Mouse (Mus musculus): Measurements from ENCODE around the gene Golph3l. TPM values are rescaled to one million over a fixed set of nuclear protein-coding genes. Genes with fewer than 3 reads are reported as not detected.

Gene Golph3l
- polyA plus RNA-seq, 1 experiment from 2014 or later: 27.6 TPM

DNA sequence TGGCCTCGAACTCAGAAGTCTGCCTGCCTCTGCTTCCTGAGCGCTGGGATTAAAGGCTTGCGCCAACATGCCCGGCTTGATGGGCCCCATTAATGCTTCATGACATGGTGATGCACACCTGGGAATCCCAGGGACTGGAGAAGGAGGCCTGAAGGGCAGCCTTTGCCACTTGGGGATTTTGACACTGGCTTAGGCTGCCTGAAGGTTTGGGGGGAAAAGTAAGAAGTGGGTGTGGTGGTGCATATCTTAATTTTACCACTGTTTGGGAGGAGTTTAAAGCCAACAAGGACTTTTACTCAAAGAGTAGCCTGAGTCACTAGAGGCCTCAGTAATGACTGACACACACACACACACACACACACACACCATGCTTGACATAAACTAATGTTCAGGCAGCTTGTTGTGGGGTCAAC lies 76.2 kb downstream of the Golph3l start:
- Histone ChIP-seq H3K9ac (ENCODE audit: low read depth, low read length) (no peak overlapping the region), H3K27me3 (replicated peaks; ENCODE audit: control insufficient read depth, insufficient read depth, low read length) (no peaks in the 10 kb centered on the region), H3K27ac (ENCODE audit: low read depth, low read length) (peak overlapping the region; percentile 47), H3K4me3 (ENCODE audit: low read depth, low read length) (no peak overlapping the region), H3K4me2 (replicated peaks; ENCODE audit: low read depth) (no peak overlapping the region), H3K4me1 (replicated peaks; ENCODE audit: control insufficient read depth, insufficient read depth, low read length) (peaks cover 17% of the 10 kb centered on the region), H3K36me3 (ENCODE audit: control insufficient read depth, insufficient read depth) (peaks cover 21% of the 10 kb centered on the region), H3K9me3 (ENCODE audit: control insufficient read depth) (no peaks in the 10 kb centered on the region)
- no peak for ATAC-seq
- WGBS: 82% methylated on average over 4 of the region's 4 CpGs
- no peak for TF ChIP-seq CTCF (IDR thresholded peaks at IDR 0.05; ENCODE audit: low read depth)

DNA sequence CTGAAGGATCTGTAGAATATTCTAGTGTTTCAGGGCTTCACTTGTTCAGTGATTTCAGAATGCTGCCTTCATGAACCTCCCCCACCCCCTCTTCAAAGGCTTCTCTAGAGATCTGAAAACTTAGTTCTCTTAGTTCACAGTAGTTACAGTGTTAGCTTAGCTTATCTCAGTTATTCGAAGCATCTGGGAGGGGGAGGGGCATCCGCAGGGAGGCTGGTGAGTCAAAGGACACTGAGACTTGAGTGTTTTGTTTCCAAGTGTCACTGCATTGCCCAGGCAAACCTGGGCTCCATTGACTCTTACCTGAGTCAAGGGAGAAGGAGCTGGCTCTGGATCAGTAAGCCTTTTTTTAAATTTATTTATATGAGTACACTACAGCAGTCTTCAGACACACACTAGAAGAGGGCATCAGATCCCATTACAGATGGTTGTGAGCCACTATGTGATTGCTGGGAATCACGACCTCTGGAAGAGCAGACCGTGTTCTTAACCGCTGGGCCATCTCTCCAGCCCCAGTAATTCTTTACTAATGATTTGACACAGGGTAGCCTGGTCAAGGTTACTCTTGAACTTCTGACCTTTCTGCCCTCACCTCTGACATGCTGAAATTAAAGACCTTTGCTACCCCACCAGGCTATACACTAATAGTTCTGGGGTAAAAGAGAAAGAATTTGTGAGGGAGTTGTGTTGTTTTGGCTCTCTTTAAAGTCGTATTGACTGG lies 77.5 kb downstream of the Golph3l start:
- Histone ChIP-seq H3K9me3 (ENCODE audit: control insufficient read depth) (no peaks in the 10 kb centered on the region), H3K4me2 (replicated peaks; ENCODE audit: low read depth) (peak overlapping the region; percentile 4; the same call in 1 of the 2 replicates), H3K4me3 (ENCODE audit: low read depth, low read length) (no peak overlapping the region), H3K4me1 (replicated peaks; ENCODE audit: control insufficient read depth, insufficient read depth, low read length) (peaks cover 17% of the 10 kb centered on the region), H3K27ac (ENCODE audit: low read depth, low read length) (peak overlapping the region; percentile 42; the same call in 1 of the 2 replicates), H3K36me3 (ENCODE audit: control insufficient read depth, insufficient read depth) (peaks cover 14% of the 10 kb centered on the region; the same call in 1 of the 2 replicates), H3K27me3 (replicated peaks; ENCODE audit: control insufficient read depth, insufficient read depth, low read length) (no peaks in the 10 kb centered on the region), H3K9ac (ENCODE audit: low read depth, low read length) (no peak overlapping the region)
- WGBS: 15% methylated on average over 6 of the region's 6 CpGs
- peak; percentile 34; the same call in 1 of the 2 replicates for ATAC-seq
- no peak for TF ChIP-seq CTCF (IDR thresholded peaks at IDR 0.05; ENCODE audit: low read depth)

DNA sequence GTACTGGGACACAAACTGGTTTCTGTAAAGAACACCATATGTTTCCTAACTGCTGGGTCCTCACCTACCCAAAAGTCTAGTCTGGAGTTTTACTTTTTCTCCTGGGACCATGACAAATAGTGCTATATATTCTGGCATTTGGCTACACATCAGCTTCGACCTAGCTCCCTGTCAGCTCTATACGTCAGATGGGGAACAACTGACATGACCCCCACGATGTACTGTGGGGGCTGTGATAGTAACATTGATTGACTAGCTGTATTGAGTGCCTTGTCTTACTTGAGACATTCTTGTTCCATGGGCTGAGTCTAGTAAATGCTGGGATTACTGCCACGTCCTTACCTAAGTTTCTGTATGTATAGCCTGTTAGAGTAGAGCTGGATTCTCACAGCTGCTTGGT lies 78.8 kb downstream of the Golph3l start:
- H3K4me3 ChIP-seq (ENCODE audit: low read depth, low read length): no peak overlapping the region
- 47% methylated on average over 4 of the region's 4 CpGs for WGBS
- H3K9ac ChIP-seq (ENCODE audit: low read depth, low read length): no peak overlapping the region
- no peaks in the 10 kb centered on the region for H3K9me3 ChIP-seq (ENCODE audit: control insufficient read depth)
- H3K27ac ChIP-seq (ENCODE audit: low read depth, low read length): peak overlapping the region; percentile 77
- H3K36me3 ChIP-seq (ENCODE audit: control insufficient read depth, insufficient read depth): peaks cover 14% of the 10 kb centered on the region; the same call in 1 of the 2 replicates
- no peak for TF ChIP-seq CTCF (IDR thresholded peaks at IDR 0.05; ENCODE audit: low read depth)
- ATAC-seq: no peak
- no peaks in the 10 kb centered on the region for H3K27me3 ChIP-seq (replicated peaks; ENCODE audit: control insufficient read depth, insufficient read depth, low read length)
- peak overlapping the region; percentile 10; the same call in 1 of the 2 replicates for H3K4me2 ChIP-seq (replicated peaks; ENCODE audit: low read depth)
- H3K4me1 ChIP-seq (replicated peaks; ENCODE audit: control insufficient read depth, insufficient read depth, low read length): peaks cover 22% of the 10 kb centered on the region

DNA sequence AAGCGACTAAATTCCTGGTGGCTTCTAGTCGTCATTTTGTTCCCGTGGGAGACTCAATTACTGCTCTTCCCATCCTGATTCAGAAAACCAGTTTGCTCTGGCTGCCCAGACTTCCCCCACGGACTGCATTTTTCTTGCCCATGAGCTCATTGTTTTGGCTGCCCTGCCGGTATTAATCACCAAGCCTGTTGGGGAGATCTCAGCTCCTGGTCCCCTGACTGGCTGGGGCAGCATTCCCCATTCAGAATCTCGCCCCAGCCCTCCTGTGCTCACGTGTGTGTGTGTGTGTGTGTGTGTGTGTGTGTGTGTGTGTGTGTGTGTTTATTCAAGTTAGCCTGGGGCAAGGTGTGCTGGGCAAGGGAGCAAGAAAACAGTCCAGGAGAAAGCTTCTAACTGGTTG lies 79.3 kb downstream of the Golph3l start:
- TF ChIP-seq CTCF (IDR thresholded peaks at IDR 0.05; ENCODE audit: low read depth): no peak
- H3K4me1 ChIP-seq (replicated peaks; ENCODE audit: control insufficient read depth, insufficient read depth, low read length): peaks cover 26% of the 10 kb centered on the region

More for the DNA sequence above, 79.3 kb downstream of the Golph3l start:
- Histone ChIP-seq H3K4me2 (replicated peaks; ENCODE audit: low read depth) (peak overlapping the region; percentile 10), H3K4me3 (ENCODE audit: low read depth, low read length) (no peak overlapping the region), H3K36me3 (ENCODE audit: control insufficient read depth, insufficient read depth) (peaks cover 14% of the 10 kb centered on the region; the same call in 1 of the 2 replicates), H3K9me3 (ENCODE audit: control insufficient read depth) (no peaks in the 10 kb centered on the region), H3K9ac (ENCODE audit: low read depth, low read length) (no peak overlapping the region), H3K27me3 (replicated peaks; ENCODE audit: control insufficient read depth, insufficient read depth, low read length) (no peaks in the 10 kb centered on the region), H3K27ac (ENCODE audit: low read depth, low read length) (peak overlapping the region; percentile 77)
- WGBS: 14% methylated on average over 7 of the region's 7 CpGs
- ATAC-seq: no peak

Other genes starting within 250 kb of the Golph3l start
- gene Setdb1, start 231.7 kb upstream of the Golph3l start, polyA plus RNA-seq (2015; fragmentation: Nextera tagmentation; extraction: Ambion mirVana): 7.5 and 7.7 TPM in 2 replicates
- not detected in 2 replicates for gene 4930558C23Rik, start 186.1 kb upstream of the Golph3l start, polyA plus RNA-seq (2015; fragmentation: Nextera tagmentation; extraction: Ambion mirVana)
- gene Arnt, start 154.5 kb upstream of the Golph3l start, polyA plus RNA-seq (2015; fragmentation: Nextera tagmentation; extraction: Ambion mirVana): 11.7 and 13.4 TPM in 2 replicates
- 9.1 and 9.8 TPM in 2 replicates for gene Ctsk, start 89.7 kb upstream of the Golph3l start, polyA plus RNA-seq (2015; fragmentation: Nextera tagmentation; extraction: Ambion mirVana)
- gene Ctss, start 62.1 kb upstream of the Golph3l start, polyA plus RNA-seq (2015; fragmentation: Nextera tagmentation; extraction: Ambion mirVana): 195 and 202 TPM in 2 replicates
- not detected in 2 replicates for gene Hormad1, start 29.3 kb upstream of the Golph3l start, polyA plus RNA-seq (2015; fragmentation: Nextera tagmentation; extraction: Ambion mirVana)
- 44.0 and 48.2 TPM in 2 replicates for gene Ensa, start 36.1 kb downstream of the Golph3l start, polyA plus RNA-seq (2015; fragmentation: Nextera tagmentation; extraction: Ambion mirVana)
- 52.4 and 53.3 TPM in 2 replicates for gene Mcl1, start 69.9 kb downstream of the Golph3l start, polyA plus RNA-seq (2015; fragmentation: Nextera tagmentation; extraction: Ambion mirVana)
- 3.2 and 3.8 TPM in 2 replicates for gene Adamtsl4, start 99.0 kb downstream of the Golph3l start, polyA plus RNA-seq (2015; fragmentation: Nextera tagmentation; extraction: Ambion mirVana)
- gene Ecm1, start 150.6 kb downstream of the Golph3l start, polyA plus RNA-seq (2015; fragmentation: Nextera tagmentation; extraction: Ambion mirVana): 35.8 and 39.1 TPM in 2 replicates
- 14.9 TPM in 2 replicates for gene Tars2, start 171.3 kb downstream of the Golph3l start, polyA plus RNA-seq (2015; fragmentation: Nextera tagmentation; extraction: Ambion mirVana)
- 12.4 and 13.8 TPM in 2 replicates for gene Rprd2, start 229.9 kb downstream of the Golph3l start, polyA plus RNA-seq (2015; fragmentation: Nextera tagmentation; extraction: Ambion mirVana)

Measured in intestine, postnatal 0 days (tissue).